Mouse (Mus musculus) forebrain, embryonic 13.5 days (tissue): ENCODE results near the gene Ppib. TPM values are rescaled to one million over a fixed set of nuclear protein-coding genes. Genes with fewer than 3 reads are reported as not detected.

Source experiments
- ATAC-seq: fragments of 200-750 bp; cut with Nextera tagmentation; 2 replicates; pipeline ENCODE4 v1.8.0; 2017
- H3K27ac ChIP-seq: fragments of 300-500 bp; sonication (generic); 2 replicates; pipeline ENCODE4 v1.5.1; 2015; ENCODE audit warnings: inconsistent platforms, mild to moderate bottlenecking, moderate library complexity
- H3K27me3 ChIP-seq: fragments of 300-500 bp; sonication (generic); 2 replicates; pipeline ENCODE4 v1.6.1; 2015; ENCODE audit warnings: mild to moderate bottlenecking, inconsistent platforms
- H3K36me3 ChIP-seq: fragments of 300-500 bp; sonication (generic); 2 replicates; pipeline ENCODE4 v1.6.1; 2015; ENCODE audit warnings: mild to moderate bottlenecking, inconsistent platforms; ENCODE audit not compliant: poor library complexity, severe bottlenecking
- H3K4me1 ChIP-seq: fragments of 300-500 bp; sonication (generic); 2 replicates; pipeline ENCODE4 v1.6.1; 2015; ENCODE audit warnings: inconsistent platforms
- H3K4me2 ChIP-seq: fragments of 300-500 bp; sonication (generic); 2 replicates; pipeline ENCODE4 v1.6.1; 2015; ENCODE audit warnings: inconsistent platforms, mild to moderate bottlenecking, moderate library complexity
- H3K4me3 ChIP-seq: fragments of 300-500 bp; sonication (generic); 2 replicates; pipeline ENCODE4 v1.5.1; 2015; ENCODE audit warnings: mild to moderate bottlenecking, inconsistent platforms
- H3K9ac ChIP-seq: fragments of 300-500 bp; sonication (generic); 2 replicates; pipeline ENCODE4 v1.6.1; 2015; ENCODE audit warnings: mild to moderate bottlenecking, inconsistent platforms
- H3K9me3 ChIP-seq: fragments of 300-500 bp; sonication (generic); replicated peaks from 2 replicates; pipeline ENCODE4 v1.6.1; 2016; ENCODE audit warnings: inconsistent platforms
- WGBS: fragments of 180-500 bp; shearing (Covaris S2); methylation state at CpG from one replicate; pipeline ENCODE4 v1.1.7; 2015; 5-methylcytosine and 5-hydroxymethylcytosine counted together
- polyA plus RNA-seq: library from polyadenylated mRNA; unstranded; fragments of >200 nt; fragmentation: Nextera tagmentation; extraction: Ambion mirVana; gene quantifications from 2 replicates; pipeline ENCODE4 v1.2.1, GENCODE M21; 2015

The Ppib gene
- polyA plus RNA-seq, 1 experiment from 2014 or later, result 381 TPM

- ATAC-seq, result no peak
- WGBS, result 6% methylated on average over 14 of the region's 14 CpGs
- no peaks in the 10 kb centered on the region for H3K36me3 ChIP-seq
- no peaks in the 10 kb centered on the region for H3K9me3 ChIP-seq
- H3K4me2 ChIP-seq, result peak overlapping the region; percentile 33
- no peak overlapping the region for H3K4me3 ChIP-seq
- peak overlapping the region; percentile 3; the same call in 1 of the 2 replicates for H3K9ac ChIP-seq
- peak overlapping the region; percentile 41 for H3K27ac ChIP-seq
- H3K4me1 ChIP-seq, result peaks cover 8% of the 10 kb centered on the region
- H3K27me3 ChIP-seq, result no peaks in the 10 kb centered on the region
Measured at GRCm38 (mm10) chr9:66078493-66078892, 18.5 kb downstream of the Ppib start.

- Histone ChIP-seq H3K36me3 (peaks cover 2% of the 10 kb centered on the region; the same call in 1 of the 2 replicates), H3K9me3 (no peaks in the 10 kb centered on the region), H3K4me3 (no peak overlapping the region), H3K4me1 (peaks cover 8% of the 10 kb centered on the region), H3K9ac (no peak overlapping the region), H3K27ac (no peak overlapping the region), H3K4me2 (no peak overlapping the region), H3K27me3 (no peaks in the 10 kb centered on the region)
- ATAC-seq, result no peak
- 78% methylated on average over 3 of the region's 3 CpGs for WGBS
Measured at GRCm38 (mm10) chr9:66080804-66081459, 20.9 kb downstream of the Ppib start.

DNA sequence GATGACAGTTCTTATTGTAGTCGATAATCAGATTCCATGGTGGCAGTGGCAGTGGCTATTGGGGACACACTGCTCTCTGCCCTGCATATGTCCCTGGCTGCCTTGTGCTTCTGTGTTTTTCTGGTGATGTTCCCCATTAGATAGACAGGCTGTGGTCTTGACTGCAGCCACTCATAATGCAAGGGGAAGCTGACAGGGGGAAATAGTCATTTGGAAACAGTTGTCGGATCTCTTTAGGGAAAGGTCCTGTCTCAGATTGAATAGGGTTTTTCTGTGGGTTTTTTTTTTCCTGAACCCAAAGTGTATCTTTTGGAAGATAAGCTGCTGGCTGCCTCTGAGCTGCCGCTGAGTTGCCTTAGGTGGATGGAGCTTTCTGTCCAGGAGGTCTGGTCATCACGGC lies 22.0 kb downstream of the Ppib start:
- Histone ChIP-seq H3K9me3 (no peaks in the 10 kb centered on the region), H3K4me2 (no peak overlapping the region), H3K36me3 (peaks cover 12% of the 10 kb centered on the region), H3K4me1 (peaks cover 8% of the 10 kb centered on the region), H3K27ac (no peak overlapping the region), H3K4me3 (no peak overlapping the region), H3K27me3 (no peaks in the 10 kb centered on the region), H3K9ac (no peak overlapping the region)
- no peak for ATAC-seq
- WGBS, result 86% methylated on average over 4 of the region's 4 CpGs

- 96% methylated on average over 3 of the region's 3 CpGs for WGBS
- Histone ChIP-seq H3K4me3 (no peak overlapping the region), H3K27me3 (no peaks in the 10 kb centered on the region), H3K36me3 (peaks cover 33% of the 10 kb centered on the region), H3K9ac (no peak overlapping the region), H3K4me2 (no peak overlapping the region), H3K9me3 (no peaks in the 10 kb centered on the region), H3K4me1 (no peaks in the 10 kb centered on the region), H3K27ac (no peak overlapping the region)
- ATAC-seq, result no peak
Measured at GRCm38 (mm10) chr9:66084171-66084570, 24.1 kb downstream of the Ppib start.

- no peak overlapping the region for H3K27ac ChIP-seq
- no peak overlapping the region for H3K9ac ChIP-seq
- no peak for ATAC-seq
- H3K4me3 ChIP-seq, result no peak overlapping the region
- no peaks in the 10 kb centered on the region for H3K4me1 ChIP-seq
- 91% methylated on average over 7 of the region's 7 CpGs for WGBS
- no peaks in the 10 kb centered on the region for H3K27me3 ChIP-seq
- H3K4me2 ChIP-seq, result no peak overlapping the region
- peaks cover 60% of the 10 kb centered on the region for H3K36me3 ChIP-seq
- no peaks in the 10 kb centered on the region for H3K9me3 ChIP-seq
Measured at GRCm38 (mm10) chr9:66087062-66087461, 27.0 kb downstream of the Ppib start.

GRCm38 (mm10) chr9:66088411-66088810 lies 28.4 kb downstream of the Ppib start:
- no peaks in the 10 kb centered on the region for H3K27me3 ChIP-seq
- no peak for ATAC-seq
- WGBS, result 41% methylated on average over 4 of the region's 4 CpGs
- H3K9ac ChIP-seq, result no peak overlapping the region
- H3K4me1 ChIP-seq, result no peaks in the 10 kb centered on the region
- peaks cover 74% of the 10 kb centered on the region for H3K36me3 ChIP-seq
- H3K9me3 ChIP-seq, result no peaks in the 10 kb centered on the region
- H3K27ac ChIP-seq, result no peak overlapping the region
- no peak overlapping the region for H3K4me3 ChIP-seq
- no peak overlapping the region for H3K4me2 ChIP-seq

DNA sequence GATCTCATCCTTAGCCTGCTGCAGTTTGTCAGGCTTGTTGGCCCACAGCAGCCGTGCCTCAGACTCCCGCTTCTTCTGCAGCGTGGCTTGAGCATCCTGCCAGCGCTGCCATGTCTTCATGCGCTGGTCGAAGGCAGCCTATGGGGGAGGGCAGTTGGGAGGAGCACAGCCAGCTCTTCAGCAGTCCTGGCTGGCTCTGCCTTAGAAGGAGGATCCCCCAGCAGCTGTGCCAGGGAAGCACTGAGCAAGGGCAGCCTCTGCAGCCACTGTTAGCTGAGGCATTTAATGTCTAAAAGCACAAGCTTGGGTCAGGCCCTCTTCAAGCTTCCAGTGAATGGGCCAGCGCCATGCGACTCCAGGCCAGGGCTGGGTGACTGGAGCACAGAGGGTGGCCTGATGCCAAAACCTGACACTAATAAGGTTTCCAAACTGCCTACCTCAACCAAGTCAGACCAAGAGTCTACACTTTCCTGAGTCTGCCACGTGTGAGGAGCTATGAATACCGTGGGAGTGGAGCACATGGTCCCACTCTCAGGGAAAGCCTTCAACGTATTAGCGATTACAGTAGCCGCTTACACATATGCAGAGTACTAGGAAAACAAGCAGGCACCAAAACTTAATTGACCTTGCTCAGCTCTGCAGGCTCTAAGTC lies 30.7 kb downstream of the Ppib start:
- ATAC-seq, result no peak
- H3K9ac ChIP-seq, result no peak overlapping the region
- WGBS, result 90% methylated on average over 13 of the region's 13 CpGs
- H3K27ac ChIP-seq, result no peak overlapping the region
- no peaks in the 10 kb centered on the region for H3K9me3 ChIP-seq
- H3K4me2 ChIP-seq, result no peak overlapping the region
- H3K36me3 ChIP-seq, result peaks cover 97% of the 10 kb centered on the region
- H3K4me1 ChIP-seq, result no peaks in the 10 kb centered on the region
- no peaks in the 10 kb centered on the region for H3K27me3 ChIP-seq
- H3K4me3 ChIP-seq, result no peak overlapping the region

GRCm38 (mm10) chr9:66091327-66092231 lies 31.6 kb downstream of the Ppib start:
- no peak for ATAC-seq
- no peaks in the 10 kb centered on the region for H3K4me1 ChIP-seq
- WGBS, result 82% methylated on average over 6 of the region's 6 CpGs
- H3K4me3 ChIP-seq, result no peak overlapping the region
- no peak overlapping the region for H3K9ac ChIP-seq
- peaks cover 96% of the 10 kb centered on the region for H3K36me3 ChIP-seq
- H3K4me2 ChIP-seq, result no peak overlapping the region
- H3K27ac ChIP-seq, result no peak overlapping the region
- H3K9me3 ChIP-seq, result no peaks in the 10 kb centered on the region
- no peaks in the 10 kb centered on the region for H3K27me3 ChIP-seq

- H3K4me2 ChIP-seq, result no peak overlapping the region
- H3K4me3 ChIP-seq, result no peak overlapping the region
- WGBS, result 86% methylated on average over 2 of the region's 2 CpGs
- H3K27me3 ChIP-seq, result no peaks in the 10 kb centered on the region
- no peaks in the 10 kb centered on the region for H3K4me1 ChIP-seq
- no peak overlapping the region for H3K9ac ChIP-seq
- H3K27ac ChIP-seq, result no peak overlapping the region
- no peak for ATAC-seq
- H3K36me3 ChIP-seq, result peaks cover 96% of the 10 kb centered on the region
- no peaks in the 10 kb centered on the region for H3K9me3 ChIP-seq
Measured at GRCm38 (mm10) chr9:66092664-66093063, 32.6 kb downstream of the Ppib start.

DNA sequence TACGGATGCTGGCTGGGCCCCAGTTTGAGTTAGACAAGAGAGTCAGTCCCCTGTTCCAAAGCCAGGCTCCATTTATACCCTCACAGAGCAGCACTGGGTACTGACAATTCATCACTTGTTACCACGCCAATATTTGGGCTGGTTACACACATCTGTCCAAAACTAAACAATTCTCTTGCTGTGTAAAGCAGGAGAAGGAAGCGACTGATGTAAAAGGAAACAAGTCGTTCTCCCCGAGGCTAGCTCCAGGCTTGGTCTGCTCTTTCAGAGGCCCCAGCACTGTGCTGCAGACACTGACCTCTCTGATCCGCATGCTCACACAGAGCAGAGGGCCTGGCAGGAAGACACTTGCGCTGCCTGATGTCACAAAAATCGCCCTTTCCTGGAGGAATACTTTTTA lies 41.6 kb downstream of the Ppib start:
- H3K4me3 ChIP-seq, result no peak overlapping the region
- no peak overlapping the region for H3K9ac ChIP-seq
- no peaks in the 10 kb centered on the region for H3K4me1 ChIP-seq
- no peaks in the 10 kb centered on the region for H3K27me3 ChIP-seq
- H3K4me2 ChIP-seq, result no peak overlapping the region
- no peak overlapping the region for H3K27ac ChIP-seq
- H3K36me3 ChIP-seq, result peaks cover 80% of the 10 kb centered on the region
- WGBS, result 86% methylated on average over 8 of the region's 8 CpGs
- no peaks in the 10 kb centered on the region for H3K9me3 ChIP-seq
- ATAC-seq, result no peak

- no peak overlapping the region for H3K4me3 ChIP-seq
- ATAC-seq, result no peak
- no peaks in the 10 kb centered on the region for H3K4me1 ChIP-seq
- H3K4me2 ChIP-seq, result no peak overlapping the region
- no peak overlapping the region for H3K27ac ChIP-seq
- no peaks in the 10 kb centered on the region for H3K27me3 ChIP-seq
- H3K9me3 ChIP-seq, result no peaks in the 10 kb centered on the region
- H3K36me3 ChIP-seq, result peaks cover 81% of the 10 kb centered on the region
- 90% methylated on average over 6 of the region's 6 CpGs for WGBS
- H3K9ac ChIP-seq, result no peak overlapping the region
Measured at GRCm38 (mm10) chr9:66102668-66103067, 42.6 kb downstream of the Ppib start.

- no peak overlapping the region for H3K4me3 ChIP-seq
- H3K4me1 ChIP-seq, result no peaks in the 10 kb centered on the region
- H3K36me3 ChIP-seq, result peaks cover 84% of the 10 kb centered on the region
- H3K27me3 ChIP-seq, result no peaks in the 10 kb centered on the region
- no peaks in the 10 kb centered on the region for H3K9me3 ChIP-seq
- H3K4me2 ChIP-seq, result no peak overlapping the region
- no peak for ATAC-seq
- H3K27ac ChIP-seq, result no peak overlapping the region
- 96% methylated on average over 4 of the region's 4 CpGs for WGBS
- no peak overlapping the region for H3K9ac ChIP-seq
Measured at GRCm38 (mm10) chr9:66104601-66105000, 44.6 kb downstream of the Ppib start.
